Mouse (Mus musculus): ENCODE results near the gene Rpl5.

DNA sequence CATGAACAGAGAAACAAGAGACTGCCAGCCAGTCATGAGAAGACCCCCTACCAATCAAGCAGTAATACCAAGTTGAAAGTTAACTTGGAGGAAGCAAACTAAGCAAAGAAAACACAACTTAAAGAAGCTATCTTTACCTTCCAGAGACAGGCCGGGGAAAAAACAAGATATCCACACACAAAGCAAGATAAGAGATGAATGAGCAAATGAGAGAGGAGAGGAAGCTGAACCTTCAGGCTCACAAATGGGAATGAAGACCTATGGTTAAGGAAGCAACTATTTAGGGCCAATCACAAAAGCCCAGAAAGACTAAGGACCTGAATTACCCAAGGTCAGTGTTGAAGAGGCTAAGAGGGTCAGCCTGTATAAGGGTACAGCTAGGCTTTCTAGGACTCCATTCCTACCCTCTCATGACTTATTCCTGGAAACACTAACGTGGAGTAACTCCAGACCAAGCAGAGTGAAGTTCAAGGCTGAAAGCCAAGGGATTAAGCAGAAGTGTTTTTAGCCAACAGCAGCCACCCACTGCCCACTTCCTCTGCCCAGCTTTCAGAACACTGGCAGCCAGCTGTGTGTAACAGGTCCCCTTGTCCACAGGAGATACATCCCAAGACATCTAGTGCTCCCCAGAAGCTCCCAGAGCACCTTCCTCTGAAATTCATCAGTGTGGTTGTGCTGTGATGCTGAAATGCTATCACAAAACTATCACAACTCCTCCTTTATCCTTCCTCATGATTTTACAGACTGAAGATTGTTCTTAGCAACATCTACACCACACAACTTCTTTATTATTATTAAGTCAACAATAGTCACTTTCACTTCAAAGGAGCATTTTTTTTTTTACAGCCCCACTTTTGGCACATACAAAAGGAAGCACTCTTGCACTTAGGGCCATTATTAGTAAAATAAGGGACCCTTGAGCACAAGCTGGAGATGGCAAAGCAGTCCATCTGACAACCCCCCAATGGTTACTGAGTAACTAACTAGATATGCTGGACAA, 33.9 kb upstream of the Rpl5 start:
- TF ChIP-seq POLR2A (IDR thresholded peaks at IDR 0.05; ENCODE audit: borderline replicate concordance, insufficient read depth, low read length) = no peak
- no peak for TF ChIP-seq CTCF (IDR thresholded peaks at IDR 0.05; ENCODE audit: borderline replicate concordance, insufficient read depth, low read depth, low read length)
